Mouse (Mus musculus) stomach, embryonic 16.5 days (tissue): ENCODE measurements at regions not wholly inside any gene's neighbourhood (a gene's known extent, or its start where the extent isn't known, plus 50 kb on each side); places are given as distances from the start of the nearest gene placed in this dataset.

Source experiments
- ATAC-seq: fragments of 200-750 bp; cut with Nextera tagmentation; 2 replicates; pipeline ENCODE4 v1.8.0; 2017; ENCODE audit warnings: moderate number of reproducible peaks, moderate TSS enrichment; ENCODE audit not compliant: insufficient read depth, low FRiP score
- H3K27ac ChIP-seq: fragments of 300-500 bp; sonication (generic); 2 replicates; pipeline ENCODE4 v1.5.1; 2014; ENCODE audit warnings: low read length
- H3K27me3 ChIP-seq: fragments of 300-500 bp; sonication (generic); 2 replicates; pipeline ENCODE4 v1.6.1; 2014; ENCODE audit warnings: low read length, control low read depth, mixed read lengths; ENCODE audit not compliant: control insufficient read depth, insufficient read depth
- H3K36me3 ChIP-seq: fragments of 300-500 bp; sonication (generic); 2 replicates; pipeline ENCODE4 v1.6.1; 2014; ENCODE audit warnings: low read length; ENCODE audit not compliant: control insufficient read depth, insufficient read depth
- H3K4me1 ChIP-seq: fragments of 300-500 bp; sonication (generic); 2 replicates; pipeline ENCODE4 v1.6.1; 2014; ENCODE audit warnings: low read length, control low read depth, mixed read lengths; ENCODE audit not compliant: control insufficient read depth, insufficient read depth
- H3K4me2 ChIP-seq: fragments of 300-500 bp; sonication (generic); 2 replicates; pipeline ENCODE4 v1.6.1; 2014; ENCODE audit warnings: low read depth, low read length, mixed read lengths
- H3K4me3 ChIP-seq: fragments of 300-500 bp; sonication (generic); replicated peaks from 2 replicates; pipeline ENCODE4 v1.5.1; 2014; ENCODE audit warnings: mild to moderate bottlenecking, low read length
- H3K9ac ChIP-seq: fragments of 300-500 bp; sonication (generic); 2 replicates; pipeline ENCODE4 v1.6.1; 2014; ENCODE audit warnings: low read length
- H3K9me3 ChIP-seq: fragments of 300-500 bp; sonication (generic); replicated peaks from 2 replicates; pipeline ENCODE4 v1.6.1; 2016; ENCODE audit warnings: low read length, control low read depth; ENCODE audit not compliant: control insufficient read depth
- WGBS: fragments of 180-500 bp; shearing (Covaris S2); extraction: QIAGEN DNeasy Blood & Tissue Kit; methylation state at CpG from one replicate; pipeline ENCODE4 v1.1.7; 2014; 5-methylcytosine and 5-hydroxymethylcytosine counted together

GRCm38 (mm10) chr8:80325859-80326258 lies 167.7 kb upstream of the Gypa start:
- Histone ChIP-seq H3K27ac (no peak overlapping the region), H3K9me3 (no peaks in the 10 kb centered on the region), H3K36me3 (no peaks in the 10 kb centered on the region), H3K27me3 (no peaks in the 10 kb centered on the region), H3K4me3 (no peak overlapping the region), H3K9ac (no peak overlapping the region), H3K4me1 (no peaks in the 10 kb centered on the region), H3K4me2 (no peak overlapping the region)
- WGBS: 91% methylated on average over 3 of the region's 3 CpGs
- no peak for ATAC-seq

- Histone ChIP-seq H3K27ac (no peak overlapping the region), H3K4me1 (no peaks in the 10 kb centered on the region), H3K4me3 (no peak overlapping the region), H3K27me3 (no peaks in the 10 kb centered on the region), H3K9me3 (no peaks in the 10 kb centered on the region), H3K9ac (no peak overlapping the region), H3K36me3 (no peaks in the 10 kb centered on the region), H3K4me2 (no peak overlapping the region)
- 68% methylated on average over 4 of the region's 4 CpGs for WGBS
- ATAC-seq: no peak
Observed at GRCm38 (mm10) chr8:80325132-80325531, 168.4 kb upstream of the Gypa start.

GRCm38 (mm10) chr8:80318231-80318870 lies 175.2 kb upstream of the Gypa start:
- Histone ChIP-seq H3K27me3 (no peaks in the 10 kb centered on the region), H3K27ac (no peak overlapping the region), H3K9me3 (no peaks in the 10 kb centered on the region), H3K36me3 (no peaks in the 10 kb centered on the region), H3K4me2 (no peak overlapping the region), H3K4me1 (peaks cover 13% of the 10 kb centered on the region), H3K9ac (no peak overlapping the region), H3K4me3 (no peak overlapping the region)
- ATAC-seq: no peak
- 36% methylated on average over 6 of the region's 6 CpGs for WGBS

- Histone ChIP-seq H3K4me1 (peaks cover 13% of the 10 kb centered on the region), H3K27ac (peak overlapping the region; percentile 2; the same call in 1 of the 2 replicates), H3K27me3 (no peaks in the 10 kb centered on the region), H3K4me2 (peak overlapping the region; percentile 51), H3K36me3 (no peaks in the 10 kb centered on the region), H3K9ac (peak overlapping the region; percentile 6; the same call in 1 of the 2 replicates), H3K4me3 (peak overlapping the region; percentile 18), H3K9me3 (no peaks in the 10 kb centered on the region)
- WGBS: 5% methylated on average over 13 of the region's 13 CpGs
- peak; percentile 68 for ATAC-seq
Observed at GRCm38 (mm10) chr8:80315371-80315770, 178.2 kb upstream of the Gypa start.

- Histone ChIP-seq H3K36me3 (no peaks in the 10 kb centered on the region), H3K9ac (0 out of 2 replicates have a peak overlapping the region, but pooled peaks have one; percentile 5), H3K4me2 (peak overlapping the region; percentile 51), H3K27ac (peak overlapping the region; percentile 2; the same call in 1 of the 2 replicates), H3K27me3 (no peaks in the 10 kb centered on the region), H3K4me1 (peaks cover 13% of the 10 kb centered on the region), H3K9me3 (no peaks in the 10 kb centered on the region), H3K4me3 (peak overlapping the region; percentile 18)
- peak; percentile 85 for ATAC-seq
- WGBS: 6% methylated on average over 7 of the region's 7 CpGs
Observed at GRCm38 (mm10) chr8:80314826-80315225, 178.8 kb upstream of the Gypa start.

GRCm38 (mm10) chr8:80313883-80314635 lies 179.5 kb upstream of the Gypa start:
- peak overlapping the region; percentile 58 for H3K27ac ChIP-seq
- ATAC-seq: no peak
- H3K27me3 ChIP-seq: no peaks in the 10 kb centered on the region
- H3K9ac ChIP-seq: no peak overlapping the region
- H3K4me3 ChIP-seq: no peak overlapping the region
- no peaks in the 10 kb centered on the region for H3K36me3 ChIP-seq
- WGBS: 26% methylated on average over 12 of the region's 12 CpGs
- H3K4me1 ChIP-seq: peaks cover 13% of the 10 kb centered on the region
- H3K4me2 ChIP-seq: 0 out of 2 replicates have a peak overlapping the region, but pooled peaks have one; percentile 51
- H3K9me3 ChIP-seq: no peaks in the 10 kb centered on the region

GRCm38 (mm10) chr8:80307761-80308160 lies 185.8 kb upstream of the Gypa start:
- no peaks in the 10 kb centered on the region for H3K36me3 ChIP-seq
- ATAC-seq: no peak
- no peaks in the 10 kb centered on the region for H3K9me3 ChIP-seq
- no peak overlapping the region for H3K4me3 ChIP-seq
- H3K27ac ChIP-seq: no peak overlapping the region
- H3K4me2 ChIP-seq: no peak overlapping the region
- no peaks in the 10 kb centered on the region for H3K4me1 ChIP-seq
- 55% methylated on average over 4 of the region's 4 CpGs for WGBS
- no peaks in the 10 kb centered on the region for H3K27me3 ChIP-seq
- H3K9ac ChIP-seq: no peak overlapping the region

GRCm38 (mm10) chr8:80298596-80298995 lies 195.0 kb upstream of the Gypa start:
- WGBS: 63% methylated on average over 5 of the region's 5 CpGs
- no peaks in the 10 kb centered on the region for H3K36me3 ChIP-seq
- H3K4me3 ChIP-seq: no peak overlapping the region
- no peaks in the 10 kb centered on the region for H3K9me3 ChIP-seq
- no peak overlapping the region for H3K4me2 ChIP-seq
- H3K27ac ChIP-seq: no peak overlapping the region
- H3K9ac ChIP-seq: no peak overlapping the region
- no peaks in the 10 kb centered on the region for H3K27me3 ChIP-seq
- no peak for ATAC-seq
- no peaks in the 10 kb centered on the region; the same call in 1 of the 2 replicates for H3K4me1 ChIP-seq

GRCm38 (mm10) chr8:80290311-80290710 lies 203.3 kb upstream of the Gypa start:
- Histone ChIP-seq H3K9ac (no peak overlapping the region), H3K36me3 (no peaks in the 10 kb centered on the region), H3K4me3 (no peak overlapping the region), H3K4me2 (no peak overlapping the region), H3K27me3 (no peaks in the 10 kb centered on the region), H3K9me3 (no peaks in the 10 kb centered on the region), H3K4me1 (no peaks in the 10 kb centered on the region), H3K27ac (no peak overlapping the region)
- ATAC-seq: no peak
- WGBS: 65% methylated on average over 1 of the region's 1 CpGs
